Mouse (Mus musculus) spleen, adult 2 months (tissue): Measurements from ENCODE around the gene Tbc1d10a. TPM values are rescaled to one million over a fixed set of nuclear protein-coding genes. Genes with fewer than 3 reads are reported as not detected.
A peak's percentile ranks its signal among the peaks of the same experiment; 100 is the strongest.
"Not testable (repeated sequence)": the region's sequence is repeated elsewhere in the genome, so short reads cannot be mapped to it uniquely, and the experiment has no call there.

Experiments used
- DNase-seq, 2 experiments: peaks; one replicate each; pipeline versions ENCODE4 v3.0.0 to v3.0.0-alpha.2; 2012 to 2021; ENCODE audit warnings: low spot score in 2 of 2, low read depth in 1 of 2
- H3K27ac ChIP-seq: fragments of 200-500 bp; 2 replicates; pipeline ENCODE4 v1.5.1; 2012; ENCODE audit warnings: low read length, inconsistent platforms; ENCODE audit not compliant: insufficient read depth
- H3K27me3 ChIP-seq: fragments of 200-500 bp; 2 replicates; pipeline ENCODE4 v1.6.1; 2012; ENCODE audit warnings: mild to moderate bottlenecking, moderate library complexity, low read length, inconsistent platforms; ENCODE audit not compliant: control insufficient read depth, insufficient read depth
- H3K36me3 ChIP-seq: fragments of 200-500 bp; 2 replicates; pipeline ENCODE4 v1.6.1; 2012; ENCODE audit warnings: mild to moderate bottlenecking, low read length, inconsistent platforms; ENCODE audit not compliant: control insufficient read depth, insufficient read depth
- H3K4me1 ChIP-seq: fragments of 200-500 bp; 2 replicates; pipeline ENCODE4 v1.6.1; 2011; ENCODE audit warnings: inconsistent platforms; ENCODE audit not compliant: control insufficient read depth, insufficient read depth, insufficient read length
- H3K4me3 ChIP-seq: fragments of 200-500 bp; 2 replicates; pipeline ENCODE4 v1.5.1; 2011; ENCODE audit warnings: mild to moderate bottlenecking, inconsistent platforms; ENCODE audit not compliant: insufficient read depth, insufficient read length; ENCODE audit errors: extremely low read depth
- CTCF ChIP-seq: fragments of 200-500 bp; IDR thresholded peaks from 2 replicates; pipeline ENCODE4 v1.5.1; 2011; ENCODE audit warnings: mild to moderate bottlenecking, inconsistent platforms; ENCODE audit not compliant: insufficient read depth, insufficient read length, insufficient replicate concordance; ENCODE audit errors: extremely low read depth
- POLR2A ChIP-seq: fragments of 200-500 bp; IDR thresholded peaks from 2 replicates; pipeline ENCODE4 v1.6.1; 2011; ENCODE audit warnings: low read depth, low read length, inconsistent platforms
- WGBS: fragments of 180-500 bp; shearing (Covaris S2); methylation state at CpG from one replicate; pipeline ENCODE4 v1.1.7; 2018; 5-methylcytosine and 5-hydroxymethylcytosine counted together
- polyA plus RNA-seq: library from polyadenylated mRNA; depleted of rRNA; stranded (reverse); fragments of >200 nt; gene quantifications from 2 replicates; pipeline ENCODE4 v1.2.3, GENCODE M21; 2012

The Tbc1d10a gene
- polyA plus RNA-seq, 1 experiment = 46.7 TPM

- TF ChIP-seq POLR2A (no peak), CTCF (no peak)
- DNase-seq = no peak
- peaks cover 37% of the 10 kb centered on the region for H3K36me3 ChIP-seq
- no peak overlapping the region for H3K4me3 ChIP-seq
- no peak overlapping the region for H3K27ac ChIP-seq
- WGBS = 83% methylated on average over 1 of the region's 1 CpGs
- H3K27me3 ChIP-seq = no peaks in the 10 kb centered on the region
- H3K4me1 ChIP-seq = no peaks in the 10 kb centered on the region; the same call in 1 of the 2 replicates
Measured at GRCm38 (mm10) chr11:4182061-4182460, 4.5 kb upstream of the Tbc1d10a start.

GRCm38 (mm10) chr11:4183511-4183910 lies 3.1 kb upstream of the Tbc1d10a start:
- Histone ChIP-seq H3K27ac (no peak overlapping the region), H3K36me3 (peaks cover 23% of the 10 kb centered on the region), H3K4me3 (no peak overlapping the region), H3K27me3 (no peaks in the 10 kb centered on the region), H3K4me1 (peaks cover 8% of the 10 kb centered on the region; the same call in 1 of the 2 replicates)
- DNase-seq = no peak
- TF ChIP-seq POLR2A (no peak), CTCF (no peak)

- no peaks in the 10 kb centered on the region for H3K27me3 ChIP-seq
- no peak overlapping the region for H3K4me3 ChIP-seq
- TF ChIP-seq POLR2A (no peak), CTCF (no peak)
- H3K4me1 ChIP-seq = peaks cover 8% of the 10 kb centered on the region; the same call in 1 of the 2 replicates
- no peak for DNase-seq
- no peak overlapping the region for H3K27ac ChIP-seq
- peaks cover 16% of the 10 kb centered on the region for H3K36me3 ChIP-seq
- 69% methylated on average over 4 of the region's 4 CpGs for WGBS
Measured at GRCm38 (mm10) chr11:4184251-4184952, 2.2 kb upstream of the Tbc1d10a start.

GRCm38 (mm10) chr11:4185480-4185879 lies 1.1 kb upstream of the Tbc1d10a start:
- not testable (repeated sequence) for DNase-seq, H3K36me3 ChIP-seq
- WGBS = 81% methylated on average over 6 of the region's 6 CpGs

GRCm38 (mm10) chr11:4187318-4187700 lies 720 bp downstream of the Tbc1d10a start:
- Histone ChIP-seq H3K4me3 (peak overlapping the region; percentile 90), H3K27ac (peak overlapping the region; percentile 66; the same call in 1 of the 2 replicates), H3K36me3 (0 out of 2 replicates have a peak, but pooled peaks cover 2% of the 10 kb centered on the region), H3K4me1 (peaks cover 8% of the 10 kb centered on the region; the same call in 1 of the 2 replicates), H3K27me3 (no peaks in the 10 kb centered on the region)
- WGBS = 31% methylated on average over 9 of the region's 9 CpGs
- TF ChIP-seq POLR2A (no peak), CTCF (no peak)
- no peak for DNase-seq

More at GRCm38 (mm10) chr11:4185480-4185879, 1.1 kb upstream of the Tbc1d10a start:
- not testable (repeated sequence) for H3K27ac ChIP-seq, H3K4me3 ChIP-seq, H3K27me3 ChIP-seq, H3K4me1 ChIP-seq

GRCm38 (mm10) chr11:4189182-4189581 lies 2.6 kb downstream of the Tbc1d10a start:
- TF ChIP-seq POLR2A (no peak), CTCF (no peak)
- Histone ChIP-seq H3K4me1 (peaks cover 9% of the 10 kb centered on the region; the same call in 1 of the 2 replicates), H3K36me3 (no peaks in the 10 kb centered on the region), H3K4me3 (no peak overlapping the region), H3K27me3 (no peaks in the 10 kb centered on the region), H3K27ac (no peak overlapping the region)
- no peak for DNase-seq
- WGBS = 84% methylated on average over 6 of the region's 6 CpGs

- WGBS = 93% methylated on average over 3 of the region's 3 CpGs
- Histone ChIP-seq H3K36me3 (no peaks in the 10 kb centered on the region), H3K4me3 (no peak overlapping the region), H3K27ac (no peak overlapping the region), H3K4me1 (peaks cover 20% of the 10 kb centered on the region), H3K27me3 (no peaks in the 10 kb centered on the region)
- no peak for DNase-seq
- TF ChIP-seq CTCF (no peak), POLR2A (no peak)
Measured at GRCm38 (mm10) chr11:4190677-4191076, 4.1 kb downstream of the Tbc1d10a start.
